Mouse (Mus musculus): ENCODE measurements around the gene Usp10. TPM values are rescaled to one million over a fixed set of nuclear protein-coding genes. Genes with fewer than 3 reads are reported as not detected.

Gene Usp10
- polyA plus RNA-seq, 1 experiment = not detected

DNA sequence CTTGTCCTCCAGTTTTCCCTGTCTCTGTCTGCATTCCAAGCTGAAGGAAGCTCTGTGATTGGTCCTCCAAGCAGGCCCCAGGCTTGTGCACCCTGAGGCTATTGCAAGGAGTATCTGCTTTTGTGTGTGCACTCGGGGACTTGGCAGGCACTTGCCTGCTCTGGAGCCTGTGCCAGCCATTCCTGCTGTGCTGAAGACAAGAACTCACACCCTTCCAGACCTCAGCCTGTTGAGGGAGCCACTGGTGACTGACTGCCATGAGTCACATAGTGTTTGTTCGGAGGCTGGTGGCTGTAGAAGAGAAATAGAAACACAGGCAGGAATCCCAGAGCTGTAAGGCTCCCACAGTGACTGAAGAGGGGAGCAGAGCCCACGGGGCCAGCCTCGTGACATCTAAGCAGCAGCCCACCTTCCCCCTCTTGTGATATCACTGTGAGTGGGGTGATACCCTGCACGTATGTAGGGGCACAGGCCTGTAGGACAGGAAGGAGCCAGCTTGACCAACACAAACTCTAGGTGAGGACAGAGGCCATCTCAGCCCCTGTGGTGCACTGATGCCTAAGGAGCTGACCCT is 50.5 kb downstream of the Usp10 start:
- TF ChIP-seq POLR2A (IDR thresholded peaks at IDR 0.05; ENCODE audit: insufficient read depth, low read depth, low read length) = no peak
- 16% methylated on average over 5 of the region's 5 CpGs for WGBS
- H3K27ac ChIP-seq (ENCODE audit: insufficient read depth, low read depth, low read length) = peak overlapping the region; percentile 77
- H3K4me1 ChIP-seq (ENCODE audit: control insufficient read depth, insufficient read depth, low read length) = peaks cover 11% of the 10 kb centered on the region
- no peak overlapping the region for H3K4me3 ChIP-seq (ENCODE audit: insufficient read depth, low read depth, low read length)

DNA sequence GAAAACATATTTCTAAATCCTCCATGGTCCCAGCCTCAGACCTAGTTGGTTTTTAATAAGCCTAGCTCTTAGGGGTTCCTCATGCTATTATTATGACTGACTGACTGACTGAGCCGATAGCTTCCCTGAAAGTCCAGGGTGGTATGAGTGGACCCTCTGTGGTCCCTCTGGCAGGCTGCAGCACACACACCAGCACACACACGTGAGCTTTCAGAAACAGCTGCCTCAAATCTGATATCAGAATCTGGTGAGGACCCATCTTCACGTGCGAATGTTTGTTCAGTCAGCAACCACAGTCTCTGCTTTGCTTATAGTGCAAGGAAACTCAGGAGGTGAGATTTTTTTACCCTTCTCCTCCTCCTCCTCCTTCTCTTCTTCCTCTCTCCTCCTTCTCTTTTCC is 54.7 kb downstream of the Usp10 start:
- 83% methylated on average over 4 of the region's 4 CpGs for WGBS
- Histone ChIP-seq H3K4me3 (ENCODE audit: insufficient read depth, low read depth, low read length) (no peak overlapping the region), H3K27ac (ENCODE audit: insufficient read depth, low read depth, low read length) (no peak overlapping the region), H3K4me1 (ENCODE audit: control insufficient read depth, insufficient read depth, low read length) (peaks cover 10% of the 10 kb centered on the region)
- TF ChIP-seq CTCF (IDR thresholded peaks at IDR 0.05; ENCODE audit: insufficient read depth, low read depth, low read length) (no peak), POLR2A (IDR thresholded peaks at IDR 0.05; ENCODE audit: insufficient read depth, low read depth, low read length) (no peak)

DNA sequence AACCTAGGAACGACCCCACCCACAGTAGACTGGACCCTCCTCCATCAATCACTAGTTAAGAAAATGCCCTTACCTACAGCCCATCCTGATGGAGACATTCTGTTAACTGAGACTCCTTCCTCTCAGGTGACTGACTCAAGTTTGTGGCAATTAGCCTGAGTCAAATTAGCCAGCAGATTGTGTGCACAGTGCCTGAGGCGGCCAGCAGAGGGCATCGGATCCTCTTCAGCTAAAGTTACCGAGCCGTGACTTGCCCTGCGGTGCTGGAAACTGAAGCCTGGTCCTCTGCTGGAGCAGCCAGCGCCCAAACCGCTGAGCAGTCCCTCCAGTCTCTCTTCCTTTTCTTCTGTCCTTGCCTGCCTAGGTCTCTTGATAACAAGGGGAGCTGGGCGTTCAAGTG is 57.3 kb downstream of the Usp10 start:
- Histone ChIP-seq H3K4me3 (ENCODE audit: insufficient read depth, low read depth, low read length) (no peak overlapping the region), H3K4me1 (ENCODE audit: control insufficient read depth, insufficient read depth, low read length) (peaks cover 14% of the 10 kb centered on the region), H3K27ac (ENCODE audit: insufficient read depth, low read depth, low read length) (no peak overlapping the region)
- WGBS = 92% methylated on average over 9 of the region's 9 CpGs
- TF ChIP-seq CTCF (IDR thresholded peaks at IDR 0.05; ENCODE audit: insufficient read depth, low read depth, low read length) (no peak), POLR2A (IDR thresholded peaks at IDR 0.05; ENCODE audit: insufficient read depth, low read depth, low read length) (no peak)

DNA sequence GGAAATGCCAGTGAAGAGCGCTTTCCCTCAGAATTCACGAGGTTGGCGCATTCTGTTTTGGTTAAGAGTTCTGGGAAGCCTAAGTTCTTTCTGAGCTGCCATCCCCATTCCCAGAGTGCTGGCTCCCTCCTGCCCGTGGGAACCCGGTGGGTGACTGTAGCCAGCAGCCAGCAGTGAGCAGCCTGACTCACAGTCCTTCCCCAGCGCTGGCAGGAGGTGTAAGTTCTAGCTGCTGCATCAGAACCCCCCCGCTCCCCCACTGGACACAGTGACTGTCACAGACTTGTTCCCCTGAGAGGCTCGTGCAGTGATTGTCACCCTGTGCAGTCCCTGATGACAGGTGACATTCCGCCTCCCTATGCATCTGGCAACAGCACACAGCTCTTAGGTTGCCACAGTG is 60.0 kb downstream of the Usp10 start:
- H3K27ac ChIP-seq (ENCODE audit: insufficient read depth, low read depth, low read length) = no peak overlapping the region
- WGBS = 55% methylated on average over 9 of the region's 9 CpGs
- peaks cover 18% of the 10 kb centered on the region for H3K4me1 ChIP-seq (ENCODE audit: control insufficient read depth, insufficient read depth, low read length)
- no peak overlapping the region for H3K4me3 ChIP-seq (ENCODE audit: insufficient read depth, low read depth, low read length)
- TF ChIP-seq CTCF (IDR thresholded peaks at IDR 0.05; ENCODE audit: insufficient read depth, low read depth, low read length) (no peak), POLR2A (IDR thresholded peaks at IDR 0.05; ENCODE audit: insufficient read depth, low read depth, low read length) (no peak)

DNA sequence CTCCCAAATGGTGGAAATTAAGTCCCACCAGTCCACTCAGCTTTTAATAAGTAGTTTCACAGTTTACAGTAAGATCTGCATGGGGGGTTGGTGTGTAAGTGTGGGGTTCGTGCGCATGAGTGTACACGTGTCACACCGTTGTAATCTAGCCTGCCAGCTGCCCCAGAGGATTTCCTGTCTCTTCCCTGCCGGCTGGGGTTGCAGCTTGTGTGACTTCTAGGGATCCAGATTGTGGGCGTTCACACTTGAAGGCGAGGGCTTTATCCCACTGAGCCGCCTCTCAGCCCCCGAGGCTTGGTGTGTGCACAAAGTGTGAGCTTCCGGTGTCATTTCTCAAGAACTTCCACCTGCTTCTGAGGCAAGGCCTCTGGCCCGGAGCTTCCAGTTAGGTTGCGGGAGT is 62.4 kb downstream of the Usp10 start:
- no peak overlapping the region for H3K4me3 ChIP-seq (ENCODE audit: insufficient read depth, low read depth, low read length)
- peaks cover 18% of the 10 kb centered on the region for H3K4me1 ChIP-seq (ENCODE audit: control insufficient read depth, insufficient read depth, low read length)
- H3K27ac ChIP-seq (ENCODE audit: insufficient read depth, low read depth, low read length) = no peak overlapping the region
- WGBS = 48% methylated on average over 12 of the region's 12 CpGs
- no peak for TF ChIP-seq CTCF (IDR thresholded peaks at IDR 0.05; ENCODE audit: insufficient read depth, low read depth, low read length)
- no peak for TF ChIP-seq POLR2A (IDR thresholded peaks at IDR 0.05; ENCODE audit: insufficient read depth, low read depth, low read length)

DNA sequence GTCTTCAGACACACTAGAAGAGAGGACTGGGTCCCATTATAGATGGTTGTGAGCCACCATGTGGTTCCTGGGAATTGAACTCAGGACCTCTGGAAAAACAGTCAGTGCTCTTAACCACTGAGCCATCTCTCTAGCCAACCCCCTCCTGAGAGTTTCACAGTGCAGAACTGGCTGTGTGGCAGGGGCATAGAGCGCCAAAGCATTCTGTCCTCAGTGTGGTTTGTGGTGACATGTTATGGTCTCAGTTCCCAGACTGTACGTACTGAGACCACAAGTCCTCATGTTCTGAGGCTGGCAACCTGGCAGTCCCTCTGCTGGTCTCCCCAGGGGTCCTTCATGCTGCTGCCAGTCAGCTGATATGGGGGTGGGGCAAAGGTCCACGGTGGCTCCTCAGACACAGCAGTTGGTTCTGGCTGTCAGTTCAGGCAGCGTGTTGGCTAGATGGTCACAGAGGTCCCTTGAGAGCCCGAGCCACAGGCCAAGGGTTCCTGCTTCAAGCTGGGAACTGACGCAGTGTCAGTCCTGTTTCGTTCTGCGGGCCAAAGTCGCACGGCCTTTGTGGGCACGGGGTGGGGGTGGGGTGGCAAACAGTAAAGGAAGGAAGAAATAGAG is 68.7 kb downstream of the Usp10 start:
- H3K4me1 ChIP-seq (ENCODE audit: control insufficient read depth, insufficient read depth, low read length) = peaks cover 9% of the 10 kb centered on the region; the same call in 1 of the 2 replicates
- 70% methylated on average over 11 of the region's 11 CpGs for WGBS
- no peak overlapping the region for H3K4me3 ChIP-seq (ENCODE audit: insufficient read depth, low read depth, low read length)
- no peak overlapping the region for H3K27ac ChIP-seq (ENCODE audit: insufficient read depth, low read depth, low read length)
- no peak for TF ChIP-seq CTCF (IDR thresholded peaks at IDR 0.05; ENCODE audit: insufficient read depth, low read depth, low read length)
- no peak for TF ChIP-seq POLR2A (IDR thresholded peaks at IDR 0.05; ENCODE audit: insufficient read depth, low read depth, low read length)

DNA sequence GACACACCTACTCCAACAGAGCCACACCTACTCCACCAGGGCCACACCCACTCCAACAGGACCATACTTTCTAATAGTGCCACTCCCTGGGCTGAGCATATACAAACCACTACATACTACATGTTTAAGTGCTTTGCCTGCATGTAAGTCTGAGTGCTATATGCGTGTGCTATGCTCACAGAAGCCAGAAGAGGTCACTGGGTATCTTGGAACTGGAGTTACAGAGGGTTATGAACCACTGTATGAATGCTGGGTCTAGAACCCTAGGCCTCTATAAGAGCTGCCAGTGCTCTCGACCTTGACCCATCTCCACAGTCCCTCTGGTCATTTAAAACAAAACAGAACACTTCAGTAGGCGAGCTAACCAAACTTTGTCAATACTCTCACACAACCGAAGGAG is 71.1 kb downstream of the Usp10 start:
- no peak overlapping the region for H3K27ac ChIP-seq (ENCODE audit: insufficient read depth, low read depth, low read length)

DNA sequence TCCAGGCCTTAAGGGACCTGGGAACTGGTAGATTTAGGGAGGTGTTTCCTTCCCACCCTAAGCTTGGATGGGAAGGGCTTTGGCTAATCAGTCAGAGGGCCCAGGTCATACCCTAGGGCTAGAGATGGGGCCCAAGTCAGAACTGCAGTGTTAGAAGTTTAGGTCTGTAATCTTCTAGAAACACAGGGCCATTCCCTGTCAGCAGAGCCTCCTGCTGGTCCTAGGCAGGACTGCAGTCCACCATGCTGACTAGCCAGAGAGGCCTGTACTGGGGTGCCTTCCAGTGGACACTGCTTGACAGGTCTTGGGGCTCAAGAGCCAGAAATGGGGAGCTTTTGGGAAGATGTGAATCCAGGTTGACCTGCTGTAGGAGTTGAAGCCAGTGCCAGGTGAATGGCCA is 73.9 kb downstream of the Usp10 start:
- Histone ChIP-seq H3K27ac (ENCODE audit: insufficient read depth, low read depth, low read length) (no peak overlapping the region), H3K4me3 (ENCODE audit: insufficient read depth, low read depth, low read length) (no peak overlapping the region), H3K4me1 (ENCODE audit: control insufficient read depth, insufficient read depth, low read length) (peaks cover 20% of the 10 kb centered on the region)
- no peak for TF ChIP-seq CTCF (IDR thresholded peaks at IDR 0.05; ENCODE audit: insufficient read depth, low read depth, low read length)
- TF ChIP-seq POLR2A (IDR thresholded peaks at IDR 0.05; ENCODE audit: insufficient read depth, low read depth, low read length) = no peak

More for the DNA sequence above, 71.1 kb downstream of the Usp10 start:
- peaks cover 11% of the 10 kb centered on the region; the same call in 1 of the 2 replicates for H3K4me1 ChIP-seq (ENCODE audit: control insufficient read depth, insufficient read depth, low read length)
- TF ChIP-seq CTCF (IDR thresholded peaks at IDR 0.05; ENCODE audit: insufficient read depth, low read depth, low read length) = no peak
- no peak for TF ChIP-seq POLR2A (IDR thresholded peaks at IDR 0.05; ENCODE audit: insufficient read depth, low read depth, low read length)
- WGBS = 78% methylated on average over 4 of the region's 4 CpGs
- no peak overlapping the region for H3K4me3 ChIP-seq (ENCODE audit: insufficient read depth, low read depth, low read length)

DNA sequence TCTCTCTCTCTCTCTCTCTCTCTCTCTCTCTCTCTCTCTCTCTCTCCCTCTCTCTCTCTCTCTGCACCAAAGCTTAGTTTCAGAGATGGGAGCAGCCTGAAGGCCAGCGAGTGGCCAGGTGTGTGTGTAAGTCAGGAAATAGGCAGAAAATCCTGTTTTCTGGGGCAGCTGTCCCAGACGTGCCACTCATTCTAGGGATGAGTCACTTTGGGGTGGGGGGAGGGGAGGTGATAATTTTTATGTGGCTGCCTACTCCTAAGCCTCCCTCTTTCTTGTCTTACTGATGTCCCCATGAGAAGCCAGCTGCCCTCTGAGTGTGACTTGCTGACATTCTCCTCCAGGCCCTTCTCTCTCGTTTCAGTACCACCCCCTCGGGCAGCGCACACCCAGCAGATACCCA is 76.0 kb downstream of the Usp10 start:
- Histone ChIP-seq H3K27ac (ENCODE audit: insufficient read depth, low read depth, low read length) (no peak overlapping the region), H3K4me3 (ENCODE audit: insufficient read depth, low read depth, low read length) (no peak overlapping the region), H3K4me1 (ENCODE audit: control insufficient read depth, insufficient read depth, low read length) (peaks cover 16% of the 10 kb centered on the region)
- TF ChIP-seq CTCF (IDR thresholded peaks at IDR 0.05; ENCODE audit: insufficient read depth, low read depth, low read length) (no peak), POLR2A (IDR thresholded peaks at IDR 0.05; ENCODE audit: insufficient read depth, low read depth, low read length) (no peak)
- 63% methylated on average over 5 of the region's 5 CpGs for WGBS
